Mouse (Mus musculus) kidney, embryonic 16.5 days (tissue): ENCODE data around the gene Slamf8. TPM values are rescaled to one million over a fixed set of nuclear protein-coding genes. Genes with fewer than 3 reads are reported as not detected.

ENCODE experiments used
- ATAC-seq: fragments of 200-750 bp; cut with Nextera tagmentation; 2 replicates; pipeline ENCODE4 v1.8.0; 2017; ENCODE audit warnings: moderate TSS enrichment; ENCODE audit not compliant: low FRiP score, low TSS enrichment
- H3K27ac ChIP-seq: fragments of 300-500 bp; sonication (generic); 2 replicates; pipeline ENCODE4 v1.5.1; 2014; ENCODE audit warnings: low read length
- H3K27me3 ChIP-seq: fragments of 300-500 bp; sonication (generic); 2 replicates; pipeline ENCODE4 v1.6.1; 2014; ENCODE audit warnings: low read length, control low read depth, mixed read lengths; ENCODE audit not compliant: insufficient read depth
- H3K36me3 ChIP-seq: fragments of 300-500 bp; sonication (generic); 2 replicates; pipeline ENCODE4 v1.6.1; 2014; ENCODE audit warnings: low read length, control low read depth, mixed read lengths; ENCODE audit not compliant: insufficient read depth
- H3K4me1 ChIP-seq: fragments of 300-500 bp; sonication (generic); 2 replicates; pipeline ENCODE4 v1.6.1; 2014; ENCODE audit warnings: low read length, control low read depth, mixed read lengths; ENCODE audit not compliant: insufficient read depth
- H3K4me2 ChIP-seq: fragments of 300-500 bp; sonication (generic); replicated peaks from 2 replicates; pipeline ENCODE4 v1.6.1; 2014; ENCODE audit warnings: low read depth, low read length
- H3K4me3 ChIP-seq: fragments of 300-500 bp; sonication (generic); 2 replicates; pipeline ENCODE4 v1.5.1; 2014; ENCODE audit warnings: mild to moderate bottlenecking, low read length
- H3K9ac ChIP-seq: fragments of 300-500 bp; sonication (generic); replicated peaks from 2 replicates; pipeline ENCODE4 v1.6.1; 2014; ENCODE audit warnings: low read length
- H3K9me3 ChIP-seq: fragments of 300-500 bp; sonication (generic); 2 replicates; pipeline ENCODE4 v1.6.1; 2016; ENCODE audit warnings: low read length, control low read depth
- WGBS: fragments of 180-500 bp; shearing (Covaris S2); extraction: QIAGEN DNeasy Blood & Tissue Kit; methylation state at CpG from one replicate; pipeline ENCODE4 v1.1.7; 2014; 5-methylcytosine and 5-hydroxymethylcytosine counted together
- polyA plus RNA-seq: library from polyadenylated mRNA; unstranded; fragments of >200 nt; fragmentation: Nextera tagmentation; extraction: Ambion mirVana; gene quantifications from 2 replicates; pipeline ENCODE4 v1.2.1, GENCODE M21; 2015

The Slamf8 gene
- polyA plus RNA-seq, 1 experiment from 2014 or later: 0.12 TPM

DNA sequence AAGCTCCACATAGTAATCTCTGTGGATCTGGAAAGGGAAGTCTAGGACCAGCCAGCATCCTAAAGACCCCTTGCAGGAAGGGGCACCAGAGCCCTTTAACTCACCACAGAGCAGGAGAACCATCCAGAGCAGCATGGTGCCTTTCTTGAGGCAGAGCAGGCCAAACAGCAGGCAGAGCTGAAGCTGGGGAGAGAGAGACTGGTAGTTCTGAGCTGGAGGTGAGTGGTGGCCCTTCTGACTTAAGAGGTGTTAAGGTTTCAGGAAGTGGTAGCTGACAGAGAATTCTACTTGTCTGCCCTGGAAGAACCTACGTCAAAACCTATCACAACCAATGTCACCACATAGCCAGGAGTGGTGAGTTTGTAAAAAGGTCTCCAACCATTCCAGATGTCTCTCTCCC lies 12.0 kb upstream of the Slamf8 start, which contains the start of gene Fcrl6:
Fcrl6 (minus strand) TSS at position 226 of the 400 bp plus-strand sequence.
- no peaks in the 10 kb centered on the region for H3K36me3 ChIP-seq
- H3K4me2 ChIP-seq: no peak within 1 kb of the TSS
- WGBS: 61% methylated on average over 1 of the region's 1 CpGs

DNA sequence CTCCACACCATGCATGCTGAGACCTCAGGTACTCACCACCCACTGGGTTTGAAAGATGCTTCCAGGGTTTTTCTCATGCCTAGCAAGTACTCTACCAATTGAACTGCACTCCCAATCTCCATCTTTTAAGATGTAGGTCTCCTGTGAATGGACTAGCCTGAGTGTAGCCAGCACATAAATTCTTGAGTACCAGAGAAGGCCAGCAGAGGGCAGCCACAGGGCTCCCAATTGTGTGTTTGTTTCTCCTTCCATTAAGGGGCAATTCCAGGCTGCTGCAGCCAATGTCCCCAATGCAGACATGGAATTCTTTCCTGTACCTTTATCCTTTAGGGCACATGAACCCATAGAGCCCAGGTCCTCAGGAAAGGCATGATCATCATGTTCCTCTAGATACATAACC lies 4.1 kb upstream of the Slamf8 start:
- ATAC-seq: peak; percentile 63; the same call in 1 of the 2 replicates
- no peak overlapping the region for H3K9ac ChIP-seq
- H3K4me1 ChIP-seq: no peaks in the 10 kb centered on the region
- H3K4me2 ChIP-seq: no peak overlapping the region
- no peak overlapping the region for H3K27ac ChIP-seq
- no peak overlapping the region for H3K4me3 ChIP-seq
- H3K27me3 ChIP-seq: no peaks in the 10 kb centered on the region
- no peaks in the 10 kb centered on the region for H3K36me3 ChIP-seq
- H3K9me3 ChIP-seq: no peaks in the 10 kb centered on the region

More for the DNA sequence above, 12.0 kb upstream of the Slamf8 start, which contains the start of gene Fcrl6:
- Histone ChIP-seq H3K9ac (no peak within 1 kb of the TSS), H3K4me1 (no peaks in the 10 kb centered on the region), H3K27me3 (no peaks in the 10 kb centered on the region), H3K27ac (no peak within 1 kb of the TSS), H3K9me3 (no peaks in the 10 kb centered on the region), H3K4me3 (no peak within 1 kb of the TSS)
- no peak for ATAC-seq

DNA sequence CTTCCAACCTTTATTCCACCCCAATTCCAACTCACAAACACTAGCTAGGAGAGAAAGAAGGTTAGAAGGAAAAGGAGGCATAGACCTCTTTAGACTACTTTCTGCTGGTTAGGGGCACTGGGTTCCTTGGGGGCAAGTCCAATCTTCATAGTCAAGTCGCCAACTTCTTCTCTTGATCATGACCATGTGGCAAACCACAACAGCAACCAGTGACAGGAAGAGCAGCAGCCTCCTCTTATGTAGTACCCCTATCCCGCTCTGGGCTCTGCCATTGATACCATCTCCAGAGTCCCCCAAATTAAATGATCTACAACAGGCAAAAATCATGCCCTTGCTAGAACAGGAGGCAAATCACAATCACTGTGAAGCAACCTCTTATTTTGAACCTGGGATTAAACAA lies 3.6 kb upstream of the Slamf8 start:
- 87% methylated on average over 2 of the region's 2 CpGs for WGBS
- no peaks in the 10 kb centered on the region for H3K4me1 ChIP-seq
- no peak overlapping the region for H3K9ac ChIP-seq
- H3K9me3 ChIP-seq: no peaks in the 10 kb centered on the region
- H3K27me3 ChIP-seq: no peaks in the 10 kb centered on the region
- ATAC-seq: no peak
- no peak overlapping the region for H3K27ac ChIP-seq
- H3K36me3 ChIP-seq: no peaks in the 10 kb centered on the region
- H3K4me2 ChIP-seq: no peak overlapping the region
- no peak overlapping the region for H3K4me3 ChIP-seq

DNA sequence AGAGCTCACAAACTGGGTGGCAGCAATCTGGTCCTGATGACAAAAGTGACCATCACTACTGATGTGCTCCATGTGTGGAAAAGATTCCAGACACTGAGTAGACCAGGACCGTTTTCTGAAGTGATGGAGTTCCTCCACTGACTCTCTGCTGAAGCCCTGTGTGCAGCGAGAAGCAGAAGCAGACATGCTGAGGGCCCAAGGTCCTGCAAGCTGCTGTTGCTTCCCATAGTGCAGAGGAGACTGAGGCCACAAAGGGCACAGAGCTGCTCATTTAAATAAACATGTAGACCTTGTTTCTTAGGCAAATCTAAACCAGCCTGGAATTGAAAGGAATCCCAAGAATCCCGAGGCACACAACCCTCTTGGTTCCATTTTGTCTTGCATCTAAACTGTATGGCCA lies 3.0 kb upstream of the Slamf8 start:
- Histone ChIP-seq H3K4me1 (no peaks in the 10 kb centered on the region), H3K4me2 (no peak overlapping the region), H3K4me3 (no peak overlapping the region), H3K9ac (no peak overlapping the region), H3K27me3 (no peaks in the 10 kb centered on the region), H3K9me3 (no peaks in the 10 kb centered on the region), H3K36me3 (no peaks in the 10 kb centered on the region), H3K27ac (no peak overlapping the region)
- WGBS: 74% methylated on average over 3 of the region's 3 CpGs
- ATAC-seq: no peak

DNA sequence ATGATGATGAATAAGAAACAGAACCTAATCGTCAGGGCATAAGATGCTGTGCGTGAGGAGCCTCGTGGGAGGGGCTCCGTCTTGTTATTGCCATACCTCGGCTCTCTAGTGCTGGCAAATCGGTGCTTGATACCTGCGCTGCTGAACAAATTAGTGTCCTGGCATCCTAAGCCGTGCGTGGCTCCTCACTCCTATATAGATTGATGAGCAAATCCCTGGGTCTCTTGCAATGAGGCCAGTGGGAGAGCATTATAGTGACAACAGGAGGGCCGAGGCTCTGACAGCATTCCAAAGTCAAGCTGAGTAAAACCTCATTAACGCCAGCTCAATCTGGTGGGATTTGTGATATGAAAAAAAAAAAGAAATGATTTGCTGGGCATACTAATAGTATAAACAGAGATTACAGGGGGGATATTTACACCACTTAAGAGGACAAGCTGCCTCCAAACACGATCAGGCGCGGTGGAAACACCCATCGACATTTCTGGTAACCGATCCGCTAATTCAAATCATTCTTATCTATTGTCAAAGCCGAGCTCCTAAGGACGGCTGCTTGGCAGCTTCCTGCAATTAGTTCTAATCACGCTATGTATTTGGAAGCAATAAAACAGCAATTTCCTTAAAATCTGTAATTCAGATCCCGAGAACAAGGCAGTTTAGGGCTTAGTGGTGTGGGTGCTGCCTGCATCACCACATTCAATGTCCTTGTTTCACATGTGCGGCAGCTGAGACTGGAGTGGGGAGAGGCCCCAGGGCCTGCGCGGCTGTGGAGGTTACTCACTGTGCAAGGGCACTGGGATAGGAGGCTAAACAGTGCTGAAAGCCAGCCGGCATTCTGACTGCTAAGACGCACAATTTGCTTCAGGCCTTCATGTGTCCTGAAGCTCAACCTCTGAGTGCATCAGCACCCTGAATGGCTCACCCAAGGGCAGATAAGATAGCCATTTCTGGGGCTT lies 4.5 kb downstream of the Slamf8 start:
- Histone ChIP-seq H3K9ac (no peak overlapping the region), H3K27me3 (peaks cover 8% of the 10 kb centered on the region; the same call in 1 of the 2 replicates), H3K4me2 (no peak overlapping the region), H3K4me3 (no peak overlapping the region), H3K9me3 (no peaks in the 10 kb centered on the region), H3K4me1 (0 out of 2 replicates have a peak, but pooled peaks cover 5% of the 10 kb centered on the region), H3K36me3 (no peaks in the 10 kb centered on the region), H3K27ac (no peak overlapping the region)
- WGBS: 29% methylated on average over 26 of the region's 26 CpGs
- ATAC-seq: no peak

DNA sequence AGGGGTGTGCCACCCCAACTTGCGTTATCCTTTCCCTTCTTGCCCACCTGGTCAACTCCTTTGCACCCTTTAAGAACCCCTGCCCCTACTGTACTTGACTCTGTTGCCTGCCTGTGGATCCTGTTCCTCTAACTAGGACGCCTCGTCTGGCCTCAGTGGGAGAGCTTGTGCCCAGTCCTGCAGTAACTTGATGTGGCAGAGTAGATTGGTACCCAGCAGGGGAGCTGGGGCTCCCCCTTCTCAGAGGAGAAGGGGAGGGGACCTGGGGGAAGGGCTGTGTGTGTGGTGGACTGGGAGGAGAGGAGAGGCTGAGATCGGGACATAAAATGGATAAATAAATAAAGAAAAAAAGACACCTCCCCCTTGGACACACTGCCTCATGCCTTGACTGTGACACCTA lies 5.3 kb downstream of the Slamf8 start:
- ATAC-seq: no peak
- H3K9ac ChIP-seq: no peak overlapping the region
- 0 out of 2 replicates have a peak, but pooled peaks cover 5% of the 10 kb centered on the region for H3K4me1 ChIP-seq
- H3K27ac ChIP-seq: no peak overlapping the region
- H3K9me3 ChIP-seq: no peaks in the 10 kb centered on the region
- 50% methylated on average over 4 of the region's 4 CpGs for WGBS
- H3K4me2 ChIP-seq: no peak overlapping the region
- H3K4me3 ChIP-seq: no peak overlapping the region
- H3K36me3 ChIP-seq: no peaks in the 10 kb centered on the region
- H3K27me3 ChIP-seq: peaks cover 8% of the 10 kb centered on the region; the same call in 1 of the 2 replicates

DNA sequence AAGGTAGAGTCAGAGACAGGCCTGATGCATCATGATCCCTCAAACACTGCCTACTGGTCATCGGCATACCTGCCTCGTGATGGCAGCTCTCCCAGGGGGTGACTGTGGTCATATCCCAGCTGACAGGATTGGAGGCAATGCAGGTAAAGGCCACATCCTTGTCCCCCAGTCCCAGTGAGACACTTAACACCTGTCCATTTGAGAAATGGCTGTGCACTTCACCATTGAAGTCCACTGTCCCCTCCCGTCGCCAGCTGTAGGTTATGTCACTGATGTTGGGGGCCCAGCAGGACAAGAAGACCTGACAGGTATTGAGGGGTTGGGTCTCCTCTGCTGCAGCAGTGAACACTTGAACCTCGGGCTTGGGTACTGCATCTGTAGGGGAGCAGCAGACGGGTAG lies 6.1 kb downstream of the Slamf8 start:
- Histone ChIP-seq H3K27me3 (peaks cover 8% of the 10 kb centered on the region; the same call in 1 of the 2 replicates), H3K27ac (no peak overlapping the region), H3K9me3 (no peaks in the 10 kb centered on the region), H3K36me3 (no peaks in the 10 kb centered on the region), H3K4me1 (0 out of 2 replicates have a peak, but pooled peaks cover 5% of the 10 kb centered on the region), H3K9ac (no peak overlapping the region), H3K4me3 (no peak overlapping the region), H3K4me2 (no peak overlapping the region)
- ATAC-seq: no peak
- WGBS: 87% methylated on average over 6 of the region's 6 CpGs

DNA sequence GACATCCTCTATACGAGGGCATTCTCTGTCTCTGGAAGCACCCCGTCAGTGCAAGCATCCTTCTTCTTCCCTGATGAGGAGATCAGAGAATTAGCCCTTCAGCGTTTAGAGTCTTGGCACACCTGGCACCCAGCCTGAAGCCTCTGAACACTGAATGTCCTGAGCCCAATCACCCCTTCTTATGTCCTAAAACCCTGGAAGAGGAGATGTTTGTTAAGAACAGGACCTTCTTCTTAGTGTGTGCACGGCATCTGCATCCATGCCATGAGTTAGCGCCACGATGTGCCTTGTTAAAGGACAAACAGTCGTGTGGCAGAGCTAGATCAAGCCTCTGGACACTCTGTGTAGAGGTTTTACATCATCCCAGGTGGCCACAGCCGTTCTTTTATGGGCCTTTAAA lies 7.9 kb downstream of the Slamf8 start:
- H3K9me3 ChIP-seq: no peaks in the 10 kb centered on the region
- H3K4me3 ChIP-seq: no peak overlapping the region
- no peak for ATAC-seq
- no peak overlapping the region for H3K9ac ChIP-seq
- H3K4me2 ChIP-seq: no peak overlapping the region
- H3K36me3 ChIP-seq: no peaks in the 10 kb centered on the region
- H3K4me1 ChIP-seq: 0 out of 2 replicates have a peak, but pooled peaks cover 5% of the 10 kb centered on the region
- H3K27me3 ChIP-seq: peaks cover 8% of the 10 kb centered on the region; the same call in 1 of the 2 replicates
- WGBS: 84% methylated on average over 8 of the region's 8 CpGs
- no peak overlapping the region for H3K27ac ChIP-seq

DNA sequence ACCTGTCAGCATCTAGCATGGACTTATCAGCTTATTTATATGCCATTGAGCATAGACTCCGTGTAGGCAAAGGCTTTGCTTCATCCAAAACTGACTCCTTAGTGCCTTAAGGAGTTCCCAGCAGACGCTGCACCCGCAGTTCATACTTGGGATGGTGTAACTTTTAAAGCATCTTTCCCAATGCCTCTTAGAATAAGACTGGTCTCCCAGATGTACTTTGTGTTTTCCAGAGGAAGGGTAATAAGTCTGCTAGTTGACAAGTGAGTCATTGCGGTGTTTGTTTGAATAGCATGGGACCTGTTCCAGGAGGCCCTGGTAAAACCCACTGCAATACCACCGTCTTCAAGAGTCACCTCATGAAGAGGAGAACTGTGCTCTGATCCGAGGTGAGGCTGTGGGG lies 10.3 kb downstream of the Slamf8 start:
- Histone ChIP-seq H3K36me3 (no peaks in the 10 kb centered on the region), H3K9ac (no peak overlapping the region), H3K27ac (no peak overlapping the region), H3K4me3 (no peak overlapping the region), H3K9me3 (no peaks in the 10 kb centered on the region), H3K4me2 (no peak overlapping the region), H3K4me1 (no peaks in the 10 kb centered on the region), H3K27me3 (peaks cover 3% of the 10 kb centered on the region; the same call in 1 of the 2 replicates)
- no peak for ATAC-seq
- 65% methylated on average over 6 of the region's 6 CpGs for WGBS

DNA sequence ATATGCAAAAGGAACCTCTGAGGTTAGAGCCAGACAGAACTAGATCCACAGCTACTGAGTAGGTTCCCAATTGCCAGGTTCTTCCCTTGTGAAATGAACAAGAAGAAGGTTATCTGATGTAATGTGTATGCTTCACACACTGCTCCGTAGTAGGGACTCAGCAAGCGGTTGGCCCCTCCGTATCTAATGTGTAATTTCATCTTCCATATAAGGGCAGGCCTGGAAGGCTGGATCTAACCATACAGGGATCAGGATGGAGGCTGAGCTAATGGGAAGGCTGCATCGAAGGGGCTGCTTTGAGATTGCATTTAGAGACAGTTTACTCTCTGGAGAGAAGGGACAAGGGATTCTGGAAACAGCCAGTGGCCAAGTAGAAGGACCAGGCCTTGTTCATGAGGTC lies 22.6 kb downstream of the Slamf8 start:
- Histone ChIP-seq H3K9me3 (no peaks in the 10 kb centered on the region), H3K27me3 (no peaks in the 10 kb centered on the region), H3K36me3 (no peaks in the 10 kb centered on the region), H3K4me2 (no peak overlapping the region), H3K4me1 (peaks cover 4% of the 10 kb centered on the region; the same call in 1 of the 2 replicates), H3K27ac (no peak overlapping the region), H3K4me3 (no peak overlapping the region), H3K9ac (no peak overlapping the region)
- 47% methylated on average over 4 of the region's 4 CpGs for WGBS
- no peak for ATAC-seq
